Mouse (Mus musculus) hindbrain, embryonic 11.5 days (tissue): ENCODE results near the gene Zfhx3. TPM values are rescaled to one million over a fixed set of nuclear protein-coding genes. Genes with fewer than 3 reads are reported as not detected.
A peak's percentile ranks its signal among the peaks of the same experiment; 100 is the strongest.

Source experiments
- ATAC-seq: fragments of 200-750 bp; cut with Nextera tagmentation; 2 replicates; pipeline ENCODE4 v1.8.0; 2017; ENCODE audit warnings: mild to moderate bottlenecking, moderate TSS enrichment, moderate library complexity; ENCODE audit not compliant: low FRiP score
- DNase-seq: peaks from one replicate; pipeline ENCODE4 v3.0.0-alpha.2; 2015; ENCODE audit warnings: low spot score
- H3K27ac ChIP-seq: fragments of 300-500 bp; sonication (generic); 2 replicates; pipeline ENCODE4 v1.5.1; 2014; ENCODE audit warnings: mild to moderate bottlenecking, low read depth, low read length
- H3K27me3 ChIP-seq: fragments of 300-500 bp; sonication (generic); 2 replicates; pipeline ENCODE4 v1.6.1; 2014; ENCODE audit warnings: mild to moderate bottlenecking, low read length, moderate library complexity, mixed read lengths; ENCODE audit not compliant: control insufficient read depth, insufficient read depth
- H3K36me3 ChIP-seq: fragments of 300-500 bp; sonication (generic); 2 replicates; pipeline ENCODE4 v1.6.1; 2014; ENCODE audit warnings: mild to moderate bottlenecking, low read length, moderate library complexity, mixed read lengths; ENCODE audit not compliant: control insufficient read depth, insufficient read depth
- H3K4me1 ChIP-seq: fragments of 300-500 bp; sonication (generic); replicated peaks from 2 replicates; pipeline ENCODE4 v1.6.1; 2014; ENCODE audit warnings: low read length, mixed read lengths; ENCODE audit not compliant: control insufficient read depth, insufficient read depth
- H3K4me2 ChIP-seq: fragments of 300-500 bp; sonication (generic); replicated peaks from 2 replicates; pipeline ENCODE4 v1.6.1; 2014; ENCODE audit warnings: mild to moderate bottlenecking, low read depth, low read length
- H3K4me3 ChIP-seq: fragments of 300-500 bp; sonication (generic); 2 replicates; pipeline ENCODE4 v1.5.1; 2014; ENCODE audit warnings: low read depth, low read length
- H3K9ac ChIP-seq: fragments of 300-500 bp; sonication (generic); 2 replicates; pipeline ENCODE4 v1.6.1; 2014; ENCODE audit warnings: low read depth, low read length
- H3K9me3 ChIP-seq: fragments of 300-500 bp; sonication (generic); 2 replicates; pipeline ENCODE4 v1.6.1; 2016; ENCODE audit warnings: low read length; ENCODE audit not compliant: control insufficient read depth
- WGBS: fragments of 180-500 bp; shearing (Covaris S2); extraction: QIAGEN DNeasy Blood & Tissue Kit; methylation state at CpG from one replicate; pipeline ENCODE4 v1.1.7; 2014; 5-methylcytosine and 5-hydroxymethylcytosine counted together
- polyA plus RNA-seq: library from polyadenylated mRNA; unstranded; fragments of >200 nt; fragmentation: Nextera tagmentation; extraction: Ambion mirVana; gene quantifications from 2 replicates; pipeline ENCODE4 v1.2.1, GENCODE M21; 2014

Gene Zfhx3
- polyA plus RNA-seq, 1 experiment from 2014 or later, result 47.1 TPM

GRCm38 (mm10) chr8:108943132-108943531 is 1000.7 kb downstream of the Zfhx3 start:
- ATAC-seq (0 out of 2 replicates have a peak, but pooled peaks have one; percentile 16), DNase-seq (no peak)
- WGBS, result 74% methylated on average over 11 of the region's 11 CpGs
- Histone ChIP-seq H3K9ac (no peak overlapping the region), H3K36me3 (peaks cover 22% of the 10 kb centered on the region), H3K27me3 (no peaks in the 10 kb centered on the region), H3K4me3 (no peak overlapping the region), H3K27ac (no peak overlapping the region), H3K4me1 (peaks cover 8% of the 10 kb centered on the region; the same call in 1 of the 2 replicates), H3K9me3 (no peaks in the 10 kb centered on the region), H3K4me2 (no peak overlapping the region)

DNA sequence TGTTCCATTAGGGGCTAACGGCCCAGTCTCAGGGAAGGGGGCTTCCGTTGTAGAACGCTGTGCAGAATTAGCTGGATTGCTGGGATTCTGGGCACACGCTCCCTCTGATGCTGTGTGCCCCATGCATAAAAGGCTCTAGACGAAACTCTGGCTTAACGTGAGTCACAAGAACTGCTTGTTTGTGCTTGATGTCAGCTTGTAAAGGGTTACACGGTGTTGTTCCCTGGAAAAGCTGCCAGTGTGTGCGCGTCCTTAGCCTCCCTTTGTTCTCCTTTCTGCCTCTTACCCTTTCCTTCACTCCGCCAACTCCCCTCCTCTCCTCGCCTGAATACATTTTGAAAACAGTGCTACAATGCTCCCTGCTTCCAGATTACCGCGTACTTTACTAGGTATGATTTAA is 1001.9 kb downstream of the Zfhx3 start:
- no peak overlapping the region for H3K4me3 ChIP-seq
- no peak overlapping the region for H3K9ac ChIP-seq
- WGBS, result 60% methylated on average over 13 of the region's 13 CpGs
- peaks cover 7% of the 10 kb centered on the region; the same call in 1 of the 2 replicates for H3K9me3 ChIP-seq
- ATAC-seq (0 out of 2 replicates have a peak, but pooled peaks have one; percentile 16), DNase-seq (no peak)
- H3K36me3 ChIP-seq, result peaks cover 33% of the 10 kb centered on the region
- H3K4me1 ChIP-seq, result peaks cover 8% of the 10 kb centered on the region; the same call in 1 of the 2 replicates
- 0 out of 2 replicates have a peak overlapping the region, but pooled peaks have one; percentile 1 for H3K27ac ChIP-seq
- no peaks in the 10 kb centered on the region for H3K27me3 ChIP-seq
- no peak overlapping the region for H3K4me2 ChIP-seq

- H3K36me3 ChIP-seq, result peaks cover 61% of the 10 kb centered on the region
- H3K27me3 ChIP-seq, result no peaks in the 10 kb centered on the region
- H3K4me1 ChIP-seq, result no peaks in the 10 kb centered on the region
- whole genome bisulfite sequencing, result 96% methylated on average over 21 of the region's 21 CpGs
- no peak overlapping the region for H3K4me2 ChIP-seq
- ATAC-seq (no peak), DNase-seq (no peak)
- H3K9ac ChIP-seq, result no peak overlapping the region
- H3K4me3 ChIP-seq, result no peak overlapping the region
- H3K9me3 ChIP-seq, result peaks cover 11% of the 10 kb centered on the region; the same call in 1 of the 2 replicates
- H3K27ac ChIP-seq, result no peak overlapping the region
These were observed 1007.9 kb downstream of the Zfhx3 start for GRCm38 (mm10) chr8:108950311-108950710.

GRCm38 (mm10) chr8:108951560-108951959 is 1009.1 kb downstream of the Zfhx3 start:
- DNase-seq, result no peak

GRCm38 (mm10) chr8:108956416-108956815 is 1014.0 kb downstream of the Zfhx3 start:
- ATAC-seq, result no peak
- H3K9me3 ChIP-seq, result no peaks in the 10 kb centered on the region
- H3K27ac ChIP-seq, result no peak overlapping the region
- DNase-seq, result peak; percentile 35
- peak overlapping the region; percentile 16 for H3K4me2 ChIP-seq
- no peak overlapping the region for H3K4me3 ChIP-seq
- H3K36me3 ChIP-seq, result peaks cover 20% of the 10 kb centered on the region
- 76% methylated on average over 37 of the region's 37 CpGs for WGBS
- H3K9ac ChIP-seq, result no peak overlapping the region
- no peaks in the 10 kb centered on the region for H3K27me3 ChIP-seq
- H3K4me1 ChIP-seq, result no peaks in the 10 kb centered on the region

More at GRCm38 (mm10) chr8:108951560-108951959, 1009.1 kb downstream of the Zfhx3 start:
- Histone ChIP-seq H3K9me3 (peaks cover 11% of the 10 kb centered on the region; the same call in 1 of the 2 replicates), H3K4me3 (no peak overlapping the region), H3K27ac (no peak overlapping the region), H3K4me1 (no peaks in the 10 kb centered on the region), H3K9ac (no peak overlapping the region), H3K4me2 (no peak overlapping the region), H3K27me3 (no peaks in the 10 kb centered on the region), H3K36me3 (peaks cover 65% of the 10 kb centered on the region)
- ATAC-seq, result no peak
- 93% methylated on average over 12 of the region's 12 CpGs for WGBS

DNA sequence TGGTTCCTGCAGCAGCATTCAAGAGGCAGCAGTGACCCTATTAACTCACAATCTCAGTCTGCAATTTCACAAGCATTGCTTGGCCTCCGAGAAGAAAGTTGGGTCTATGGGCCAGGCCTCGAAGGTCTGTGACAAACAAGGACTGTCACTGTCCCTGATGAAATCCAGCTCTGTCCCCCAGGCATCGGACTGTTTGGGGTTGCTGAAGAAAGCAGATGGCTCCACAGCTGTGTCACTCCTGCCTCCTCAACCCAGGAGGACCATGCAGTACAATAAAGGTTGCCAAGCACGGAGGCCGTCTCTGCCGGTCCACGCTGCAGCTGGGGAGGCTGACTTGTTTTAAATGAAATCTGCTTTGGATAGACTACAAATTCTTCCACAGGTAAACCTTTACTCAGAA is 1020.1 kb downstream of the Zfhx3 start:
- H3K9me3 ChIP-seq, result no peaks in the 10 kb centered on the region
- H3K27ac ChIP-seq, result no peak overlapping the region
- H3K36me3 ChIP-seq, result no peaks in the 10 kb centered on the region
- no peaks in the 10 kb centered on the region for H3K27me3 ChIP-seq
- no peak overlapping the region for H3K4me3 ChIP-seq
- DNase-seq (no peak), ATAC-seq (no peak)
- no peaks in the 10 kb centered on the region for H3K4me1 ChIP-seq
- H3K4me2 ChIP-seq, result no peak overlapping the region
- H3K9ac ChIP-seq, result no peak overlapping the region
- 63% methylated on average over 7 of the region's 7 CpGs for WGBS

DNA sequence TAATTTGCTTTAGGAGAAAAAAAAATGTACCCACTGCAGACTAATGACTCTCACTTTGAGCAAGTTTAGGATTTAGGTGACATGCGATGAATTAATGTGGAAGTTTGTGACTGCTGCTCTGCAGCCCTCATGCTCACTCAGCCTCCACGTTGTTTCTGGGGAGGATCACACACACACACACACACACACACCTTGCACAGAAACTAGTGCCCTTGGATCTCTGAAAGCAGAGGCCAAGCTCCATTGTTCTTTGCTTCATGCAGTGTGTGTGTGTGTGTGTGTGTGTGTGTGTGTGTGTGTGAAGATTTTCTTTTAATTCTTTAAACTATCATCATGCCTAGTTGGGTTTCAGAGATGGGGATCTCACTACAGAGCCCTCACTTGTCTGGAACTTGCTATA is 1020.7 kb downstream of the Zfhx3 start:
- Histone ChIP-seq H3K4me1 (no peaks in the 10 kb centered on the region), H3K36me3 (no peaks in the 10 kb centered on the region), H3K27me3 (no peaks in the 10 kb centered on the region), H3K4me3 (no peak overlapping the region), H3K4me2 (no peak overlapping the region), H3K9ac (no peak overlapping the region), H3K27ac (no peak overlapping the region), H3K9me3 (no peaks in the 10 kb centered on the region)
- 91% methylated on average over 2 of the region's 2 CpGs for WGBS
- DNase-seq (no peak), ATAC-seq (no peak)

GRCm38 (mm10) chr8:108966041-108966440 is 1023.6 kb downstream of the Zfhx3 start:
- Histone ChIP-seq H3K9ac (no peak overlapping the region), H3K27me3 (no peaks in the 10 kb centered on the region), H3K9me3 (no peaks in the 10 kb centered on the region), H3K4me3 (no peak overlapping the region), H3K36me3 (no peaks in the 10 kb centered on the region), H3K4me2 (no peak overlapping the region), H3K4me1 (no peaks in the 10 kb centered on the region), H3K27ac (no peak overlapping the region)
- ATAC-seq (no peak), DNase-seq (no peak)
- WGBS, result 80% methylated on average over 12 of the region's 12 CpGs

- H3K27ac ChIP-seq, result no peak overlapping the region
These were observed 1031.3 kb downstream of the Zfhx3 start for GRCm38 (mm10) chr8:108973639-108974325.

More at GRCm38 (mm10) chr8:108973639-108974325, 1031.3 kb downstream of the Zfhx3 start:
- Histone ChIP-seq H3K36me3 (no peaks in the 10 kb centered on the region), H3K9ac (no peak overlapping the region), H3K4me2 (no peak overlapping the region), H3K4me3 (no peak overlapping the region), H3K9me3 (no peaks in the 10 kb centered on the region), H3K27me3 (no peaks in the 10 kb centered on the region), H3K4me1 (no peaks in the 10 kb centered on the region)
- ATAC-seq (no peak), DNase-seq (no peak)
- 90% methylated on average over 9 of the region's 9 CpGs for WGBS
